Mouse (Mus musculus) mesoderm, embryonic 11.5 days (tissue): ENCODE results near the gene Tenm3.

Source experiments
- DNase-seq: peaks from one replicate; pipeline ENCODE4 v3.0.0-alpha.2; 2012; ENCODE audit warnings: low read depth, low spot score

Tenm3 gene

DNA sequence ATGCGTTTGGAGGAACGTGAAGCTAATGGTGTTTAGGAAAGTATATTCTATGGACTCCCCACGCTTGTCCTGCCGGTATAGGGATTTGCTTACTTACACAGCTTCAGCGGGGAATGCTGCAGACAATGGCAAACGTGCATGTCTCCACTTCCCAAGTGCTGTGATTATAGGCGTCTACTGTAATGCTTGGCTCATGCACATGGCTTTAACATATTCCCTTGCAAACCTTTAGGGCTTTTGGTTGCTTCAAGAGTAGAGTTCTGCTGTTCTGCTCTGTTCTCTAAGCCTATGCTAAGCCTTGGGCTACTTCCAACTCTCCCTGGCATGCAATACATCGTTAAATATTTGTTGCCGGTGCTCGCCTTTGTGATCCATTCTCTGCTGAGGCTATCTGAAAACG is 102.8 kb downstream of the Tenm3 start:
- no peak for DNase-seq

DNA sequence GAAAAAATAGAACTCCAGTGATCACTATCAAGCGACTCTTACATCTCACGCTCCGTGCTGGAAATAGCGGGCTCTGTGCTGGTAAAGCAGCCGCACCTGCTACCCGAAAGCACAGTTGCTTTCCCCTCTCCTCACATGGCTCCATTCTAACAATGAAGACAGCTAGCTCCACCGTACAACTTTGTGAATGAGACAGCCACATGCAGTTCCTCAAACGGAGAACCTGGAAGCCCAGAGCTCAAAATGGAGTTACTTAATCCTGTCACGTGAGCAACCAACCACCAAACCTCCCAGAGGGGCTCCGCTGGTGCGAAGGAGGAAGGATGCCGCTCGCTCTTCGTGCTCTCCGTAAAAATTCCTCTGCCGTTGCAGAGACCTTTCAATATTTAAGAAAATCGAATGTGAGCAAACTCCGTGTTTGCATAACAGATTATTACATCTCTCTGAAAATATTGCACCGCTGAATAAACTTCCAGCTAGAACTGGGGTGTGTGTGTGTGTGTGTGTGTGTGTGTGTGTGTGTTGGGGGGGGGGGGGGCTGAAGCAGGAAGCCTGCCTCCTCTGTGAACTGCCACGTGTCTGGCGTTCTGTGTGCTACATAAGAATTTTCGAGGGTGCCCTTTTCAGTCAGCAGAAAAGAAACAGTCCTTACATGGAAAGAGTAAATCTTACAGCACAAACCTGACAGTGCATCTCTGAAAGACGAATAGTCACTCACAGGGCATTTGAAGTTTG is 103.4 kb downstream of the Tenm3 start:
- no peak for DNase-seq

DNA sequence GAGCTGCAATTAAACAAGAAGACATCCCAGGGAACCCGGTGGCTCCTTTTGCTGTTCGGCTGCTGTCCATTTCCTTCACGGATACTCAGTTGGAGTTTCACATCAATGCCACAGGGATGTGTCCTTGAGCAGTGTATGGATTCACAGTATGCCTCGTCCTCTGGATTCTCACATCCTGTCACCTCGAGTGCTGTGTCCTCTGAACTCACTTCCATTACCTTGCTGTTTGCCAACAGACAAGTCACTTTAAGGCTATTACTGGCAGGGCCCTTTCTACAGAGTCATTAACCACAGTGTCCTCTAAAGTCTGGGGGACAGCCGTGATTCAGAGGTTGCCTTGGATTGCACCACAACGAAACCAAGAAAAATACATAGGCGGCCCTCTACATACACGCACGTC is 110.0 kb downstream of the Tenm3 start:
- DNase-seq: no peak

DNA sequence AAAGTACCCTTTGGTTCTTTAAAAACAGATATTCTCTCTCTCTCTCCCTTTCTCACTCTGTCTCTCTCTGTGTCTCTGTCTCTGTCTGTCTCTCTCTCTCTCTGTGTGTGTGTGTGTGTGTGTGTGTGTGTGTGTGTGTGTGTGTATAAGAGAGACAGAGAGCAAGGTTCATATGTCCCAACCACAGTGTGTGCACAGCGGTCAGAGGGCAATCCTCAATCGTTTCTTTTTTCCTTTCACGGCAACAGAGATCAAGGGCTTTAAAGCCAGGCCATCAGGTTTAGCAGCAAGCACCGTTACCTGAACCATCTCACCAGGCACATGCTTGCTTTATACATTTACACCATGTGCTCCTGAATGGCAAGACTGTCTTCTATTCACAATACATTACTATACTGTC is 110.7 kb downstream of the Tenm3 start:
- DNase-seq: no peak

DNA sequence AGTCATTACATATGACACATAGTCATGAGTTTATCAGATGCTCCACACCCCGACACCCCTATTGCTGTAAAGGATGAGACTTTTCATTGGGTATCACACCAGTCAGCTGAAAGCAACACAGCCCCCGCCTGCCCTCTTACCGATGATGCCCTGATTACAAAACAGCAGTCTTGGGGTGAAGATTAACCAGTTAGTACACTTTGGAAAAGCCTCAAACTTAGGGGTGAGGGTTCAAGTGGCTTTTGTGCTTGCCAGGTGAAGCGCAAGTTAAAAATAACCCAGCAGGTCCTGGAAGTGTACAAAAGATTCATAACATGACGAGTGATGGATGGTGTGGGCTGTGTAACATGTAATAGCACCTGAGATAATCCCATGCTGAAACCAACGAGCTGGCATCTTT is 113.0 kb downstream of the Tenm3 start:
- no peak for DNase-seq

DNA sequence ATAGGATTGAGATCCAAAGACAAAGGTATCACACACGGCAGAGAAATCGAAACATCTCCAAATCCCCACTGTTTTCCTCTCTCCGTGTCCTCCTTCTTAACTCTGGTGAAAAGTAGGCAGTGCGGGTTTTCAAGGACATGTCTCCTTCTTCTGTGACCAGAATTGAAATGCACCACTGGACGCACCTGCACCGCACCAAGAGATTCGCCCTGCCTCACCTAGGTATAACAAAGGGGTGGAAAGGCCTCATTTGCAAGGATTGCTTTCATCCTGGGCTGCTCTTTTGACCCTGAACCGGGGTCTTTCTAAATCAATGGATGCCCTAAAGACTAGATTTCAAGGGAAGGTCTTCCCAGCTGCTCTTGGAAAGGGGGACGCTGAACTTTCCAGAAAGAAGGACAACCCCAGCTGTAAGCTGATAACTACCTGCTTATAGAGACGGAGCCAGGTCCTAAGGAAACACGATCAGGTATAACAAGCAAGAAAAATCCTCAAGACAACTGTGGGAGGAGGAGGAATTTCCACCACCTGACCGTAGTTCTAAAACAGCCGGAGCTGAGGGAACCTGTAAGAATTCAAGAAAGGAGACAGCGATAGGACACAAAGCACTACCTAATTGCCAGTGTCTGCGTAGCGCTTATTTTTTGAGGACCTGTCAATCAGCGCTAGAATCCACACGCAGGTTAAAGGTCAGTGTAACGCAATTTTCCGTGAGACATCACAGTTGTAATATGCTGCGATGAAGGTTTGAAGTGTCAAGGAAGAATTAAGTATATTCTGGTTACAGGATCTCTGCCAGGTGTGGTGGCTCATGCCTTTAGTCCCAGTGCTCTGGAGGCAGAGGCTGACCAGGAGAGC is 114.7 kb downstream of the Tenm3 start:
- DNase-seq: no peak

DNA sequence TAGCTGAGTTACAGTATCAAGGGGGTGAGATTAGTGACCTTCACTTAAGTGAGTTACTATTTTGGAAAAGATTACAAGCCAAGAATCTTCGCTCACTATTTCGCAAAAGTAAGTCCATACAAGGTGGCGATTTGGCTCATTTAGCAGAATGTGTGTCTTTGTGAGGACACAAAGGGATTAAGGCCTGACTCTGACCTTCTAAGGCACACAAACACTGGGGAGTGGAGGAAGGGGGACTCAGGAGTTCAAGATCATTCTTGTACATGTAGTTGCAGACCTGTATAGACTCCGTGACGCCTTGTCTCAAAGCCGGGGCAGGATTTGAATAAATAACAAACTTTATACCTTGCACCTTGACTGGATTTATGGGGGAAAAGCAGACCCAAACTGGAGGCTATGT is 115.7 kb downstream of the Tenm3 start:
- no peak for DNase-seq

DNA sequence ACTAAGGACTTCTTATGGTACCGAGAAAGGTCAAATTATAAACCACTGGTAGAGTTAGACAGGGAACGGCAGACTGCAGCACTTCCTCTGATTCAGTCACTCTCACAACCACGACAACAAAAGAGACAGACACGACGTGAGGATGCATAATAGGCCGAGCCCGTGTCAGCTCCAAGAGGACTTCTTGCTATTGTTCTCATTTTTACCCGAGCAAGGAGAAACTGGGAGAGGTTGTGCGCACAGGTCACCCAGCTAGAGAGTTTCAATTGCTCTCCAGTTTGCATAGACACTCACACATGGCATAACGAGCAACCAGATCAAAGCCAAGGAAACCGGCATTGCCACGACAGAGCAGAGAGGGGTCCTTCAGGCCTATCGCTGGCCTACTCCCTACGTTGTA is 121.0 kb downstream of the Tenm3 start:
- no peak for DNase-seq

DNA sequence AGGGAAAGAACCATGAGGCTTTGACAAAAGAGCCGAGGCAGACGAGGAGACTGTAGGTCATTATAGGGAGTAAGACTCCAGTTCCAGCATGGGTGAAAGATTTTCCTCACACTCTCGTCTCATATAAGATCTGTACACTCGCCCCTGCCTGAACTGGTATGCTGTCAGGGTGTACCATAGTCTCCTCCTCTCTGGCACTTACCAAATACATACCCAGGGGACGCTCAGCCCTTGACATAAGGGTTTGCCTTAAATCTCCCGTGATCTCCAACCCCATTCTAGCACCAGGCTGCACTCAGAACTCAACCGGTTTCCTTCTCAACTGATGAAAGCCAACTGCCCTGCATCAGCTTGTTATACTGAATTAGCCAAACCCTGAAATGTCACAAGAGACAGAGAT is 121.4 kb downstream of the Tenm3 start:
- no peak for DNase-seq

DNA sequence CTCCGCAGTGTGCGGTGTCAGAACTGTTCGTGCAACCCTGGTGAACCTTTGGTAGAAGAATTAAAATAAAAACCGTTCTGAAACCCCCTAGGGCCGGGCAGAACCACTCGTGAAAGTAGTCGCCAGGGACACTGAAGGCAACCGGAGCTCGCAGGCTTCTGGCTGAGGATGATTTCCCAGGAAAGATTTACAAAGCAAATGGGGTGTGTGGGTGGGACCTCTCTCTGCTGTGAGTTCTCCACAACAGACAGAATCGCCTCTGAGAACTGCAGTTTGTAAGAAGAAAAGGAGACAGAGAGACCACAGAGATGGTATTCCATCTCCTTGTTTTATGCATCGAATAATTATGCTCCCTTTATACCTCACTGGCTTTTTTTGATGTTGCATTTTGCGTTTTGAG is 122.4 kb downstream of the Tenm3 start:
- no peak for DNase-seq

DNA sequence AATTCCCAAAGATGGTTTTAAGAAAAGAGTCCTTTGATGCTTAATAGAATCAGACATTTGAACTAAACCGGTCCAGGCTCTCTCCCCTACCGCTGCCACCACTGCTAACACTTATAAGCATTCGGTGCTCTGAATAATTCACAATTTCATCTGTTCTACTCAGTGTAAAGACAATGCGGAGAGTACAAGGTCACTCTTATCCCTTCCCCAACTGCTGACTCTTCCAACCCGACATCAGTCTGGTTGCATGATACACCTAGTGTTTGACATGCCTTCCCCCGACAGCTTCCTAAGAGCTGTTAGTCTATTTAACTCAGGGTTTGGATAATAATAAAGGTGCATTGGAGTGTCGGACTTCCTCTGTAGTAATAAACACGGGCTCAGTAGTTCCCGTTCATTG is 128.1 kb downstream of the Tenm3 start:
- DNase-seq: no peak

DNA sequence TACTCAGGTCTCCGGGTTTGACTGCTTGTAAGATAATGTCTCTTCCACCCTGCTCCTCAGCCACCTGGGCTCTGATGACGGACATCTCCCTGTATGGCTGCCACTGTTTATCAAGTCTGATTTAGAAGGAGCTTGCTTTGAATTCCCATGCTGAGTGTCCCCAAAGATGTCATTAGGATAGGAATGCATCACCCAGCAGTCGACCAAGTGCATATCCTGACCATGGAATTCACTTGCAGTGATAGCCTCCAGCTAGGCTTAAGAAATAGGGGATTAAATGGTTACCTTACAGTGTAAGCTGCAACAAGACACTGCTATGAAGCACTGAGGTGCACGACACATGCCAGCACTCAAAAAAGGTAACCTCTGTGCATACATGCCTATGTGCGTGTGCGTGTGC is 137.1 kb downstream of the Tenm3 start:
- no peak for DNase-seq

DNA sequence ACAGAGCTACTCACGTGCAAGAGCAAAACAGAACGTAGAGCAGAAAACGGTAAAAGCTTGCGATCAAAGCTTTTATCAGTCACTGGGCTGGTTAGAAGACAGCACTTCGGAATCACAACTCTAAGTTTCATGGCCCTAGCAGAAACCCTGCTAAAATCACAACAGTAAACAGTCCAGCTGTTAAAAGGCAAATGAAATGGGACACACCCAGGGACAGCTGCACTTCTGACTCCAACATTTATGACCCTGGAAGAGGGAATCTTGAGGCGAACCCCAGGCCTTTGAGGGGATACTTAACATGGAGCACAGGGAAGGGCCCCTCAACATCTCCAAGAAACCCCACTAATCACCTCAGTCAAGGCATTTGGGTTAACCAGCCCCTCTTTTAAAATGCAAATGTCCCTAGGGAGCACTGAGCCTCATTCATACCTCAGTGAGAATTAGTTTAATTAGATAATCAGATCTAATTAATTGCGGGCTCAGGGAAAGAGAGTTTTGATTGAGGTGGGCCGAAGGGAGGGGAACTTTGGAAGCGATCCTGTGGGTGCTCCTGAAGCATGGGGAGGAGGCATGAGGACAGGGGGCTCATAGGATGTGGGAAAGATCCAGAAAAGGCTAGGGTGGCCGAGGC is 138.8 kb downstream of the Tenm3 start:
- no peak for DNase-seq

DNA sequence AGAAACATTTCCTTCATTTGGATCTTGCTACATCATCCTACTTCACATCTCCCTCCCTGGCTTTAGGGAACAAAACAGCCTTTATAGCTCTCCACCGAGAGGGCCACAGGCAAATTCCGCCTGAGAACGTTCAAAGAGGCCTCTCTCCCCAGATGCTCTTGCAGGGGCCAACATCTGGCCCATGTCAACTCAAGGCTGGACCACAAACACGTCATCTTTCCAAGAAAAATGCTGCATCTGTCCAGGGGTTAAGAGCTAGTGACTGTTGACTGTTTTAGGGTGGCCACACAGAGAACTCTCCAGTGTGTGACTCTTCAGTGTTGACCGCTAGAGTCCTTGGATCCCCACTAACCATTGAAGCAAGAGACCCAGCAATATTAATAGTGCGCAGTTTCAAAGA is 139.3 kb downstream of the Tenm3 start:
- DNase-seq: no peak

DNA sequence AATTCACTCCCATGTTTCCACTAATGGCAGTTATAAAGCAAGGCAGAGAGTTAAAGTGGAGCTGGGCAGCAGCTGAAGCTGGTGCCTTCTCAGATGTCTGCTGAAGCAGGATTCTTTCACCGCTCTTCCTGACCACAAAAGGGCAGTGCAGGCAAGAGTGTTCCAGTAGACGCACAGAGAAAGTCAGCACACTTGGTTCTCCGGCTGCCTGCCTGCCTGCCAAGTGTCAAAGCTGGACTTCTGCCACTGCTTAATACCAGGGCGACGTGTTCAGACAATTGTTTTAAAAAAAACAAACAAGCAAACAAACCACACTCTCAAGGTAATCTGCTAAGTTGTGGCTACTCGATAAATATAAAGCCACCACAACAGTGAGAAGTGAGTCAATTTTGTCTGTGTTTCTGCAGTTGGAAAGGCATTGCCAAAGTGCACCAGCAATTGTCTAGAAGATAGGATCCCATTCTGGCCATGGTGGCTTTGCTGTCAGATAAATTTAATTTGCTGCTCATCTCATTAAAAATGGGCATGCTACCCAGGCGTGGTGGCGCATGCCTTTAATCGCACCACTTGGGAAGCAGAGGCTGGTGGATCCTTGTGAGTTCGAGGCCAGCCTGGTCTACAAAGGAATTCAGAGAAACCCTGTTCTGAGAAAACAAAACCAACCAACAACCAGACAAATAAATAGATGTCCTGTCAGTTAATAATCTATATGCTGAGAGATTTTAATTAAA is 152.9 kb downstream of the Tenm3 start:
- peak; percentile 30 for DNase-seq

DNA sequence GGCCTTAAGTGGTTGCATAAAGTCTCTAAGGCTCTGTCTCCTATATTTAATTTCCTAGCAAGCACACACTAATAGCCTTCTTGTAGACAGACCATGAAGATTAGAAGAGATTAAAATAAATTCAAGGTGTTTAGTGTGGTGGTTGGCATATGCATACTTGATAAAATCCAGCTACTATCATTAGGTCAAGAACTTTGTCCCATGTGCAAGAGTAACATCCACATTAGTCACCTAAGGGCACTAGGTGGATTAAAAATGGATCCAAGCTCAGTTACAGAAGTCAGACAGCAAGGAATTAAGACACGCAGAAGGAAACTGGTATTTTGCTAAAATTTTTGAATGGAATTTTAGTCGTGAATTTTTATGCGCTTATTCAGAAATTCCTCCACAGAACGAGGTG is 155.0 kb downstream of the Tenm3 start:
- DNase-seq: no peak

DNA sequence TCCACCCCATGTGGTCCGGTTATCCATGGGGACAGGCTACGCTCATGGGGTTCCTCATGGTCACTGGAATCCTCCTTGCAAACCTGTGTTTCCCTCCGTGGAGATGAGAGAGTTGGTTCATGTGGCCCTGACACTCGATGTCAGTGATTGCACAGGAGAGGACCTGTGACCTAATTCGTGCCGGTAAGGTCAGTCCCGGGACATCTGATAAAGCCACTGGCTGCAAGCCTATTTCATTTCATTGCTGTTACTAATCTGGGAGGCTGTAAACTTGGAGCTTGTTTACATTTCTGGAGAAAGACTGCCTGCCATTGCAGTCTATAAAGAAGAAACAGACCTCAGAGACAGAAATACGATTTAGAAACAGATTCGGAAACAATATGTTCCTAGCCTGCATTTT is 155.6 kb downstream of the Tenm3 start:
- no peak for DNase-seq

DNA sequence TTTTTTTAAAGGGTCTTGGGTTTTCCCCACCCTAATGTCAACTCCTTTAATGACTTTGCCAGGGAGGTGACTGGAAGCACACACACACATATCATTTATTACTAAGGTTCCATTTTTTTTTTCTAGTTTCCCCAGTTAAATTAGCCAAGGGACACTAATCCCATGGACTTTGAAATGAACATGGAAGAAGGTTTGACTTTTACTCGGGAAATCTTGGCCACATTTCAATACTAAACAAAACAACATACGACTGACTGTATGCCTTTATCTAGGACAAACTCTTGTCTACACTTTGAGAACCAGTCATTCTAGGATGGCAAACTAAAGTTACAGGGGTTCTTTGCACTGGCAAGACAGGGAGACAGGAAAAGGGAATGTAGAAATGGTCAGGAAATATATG is 170.3 kb downstream of the Tenm3 start:
- no peak for DNase-seq

DNA sequence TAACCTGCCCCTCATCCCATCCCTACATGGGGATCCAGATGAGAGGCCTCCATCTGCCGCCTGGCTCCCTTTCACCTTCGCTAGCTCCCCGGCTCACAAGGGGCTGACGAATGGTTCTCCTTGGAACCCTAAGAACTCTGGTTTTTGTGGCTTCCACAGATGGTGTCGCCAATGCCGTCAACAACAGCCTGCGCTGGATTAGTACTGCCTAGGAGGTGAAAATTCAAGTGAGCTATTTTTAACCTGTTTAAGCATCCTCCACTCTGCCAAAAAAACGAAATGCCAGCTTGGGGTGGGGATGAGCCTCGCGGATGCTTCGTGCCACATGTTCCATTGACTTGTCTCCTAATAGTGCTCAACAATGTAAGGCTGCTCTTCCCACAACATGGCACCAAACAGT is 171.3 kb downstream of the Tenm3 start:
- no peak for DNase-seq

DNA sequence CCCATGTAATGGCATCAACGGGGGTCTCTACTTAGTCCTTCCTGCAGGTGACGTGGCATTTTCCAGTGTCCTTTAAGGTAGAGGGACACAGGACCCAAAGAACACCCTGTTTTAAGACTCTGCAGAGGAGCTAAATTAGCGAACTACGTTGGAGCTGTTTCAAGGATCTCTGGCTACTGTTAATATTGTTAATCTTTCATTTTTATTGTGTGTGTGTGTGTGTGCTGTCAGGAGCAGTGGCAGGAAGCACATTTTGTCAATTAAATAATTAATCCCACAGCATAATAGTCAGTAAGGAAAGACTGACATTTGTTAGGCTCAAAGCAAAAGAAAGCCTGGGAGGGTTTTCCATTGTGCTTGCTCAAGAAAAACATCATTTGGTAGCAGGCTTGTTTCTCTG is 172.4 kb downstream of the Tenm3 start:
- DNase-seq: no peak

DNA sequence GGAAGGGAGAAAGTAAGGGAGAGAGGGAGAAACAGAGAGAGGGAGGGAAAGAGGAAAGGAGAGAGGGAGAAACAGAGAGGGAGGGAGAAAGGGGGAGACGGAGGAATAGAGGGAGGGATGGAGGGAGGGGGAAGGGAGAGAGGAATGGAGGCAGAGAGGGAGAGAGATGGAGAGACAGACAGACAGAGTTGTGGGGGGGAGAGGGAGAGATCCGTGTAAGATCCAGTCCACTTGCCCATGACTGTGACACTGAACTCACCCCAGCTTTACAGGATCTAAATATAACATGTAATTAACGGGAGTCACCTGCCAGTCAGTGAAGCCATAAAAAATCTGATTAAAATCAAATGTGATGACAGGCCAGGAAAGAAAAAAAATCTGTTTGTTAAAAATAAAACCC is 172.9 kb downstream of the Tenm3 start:
- no peak for DNase-seq

DNA sequence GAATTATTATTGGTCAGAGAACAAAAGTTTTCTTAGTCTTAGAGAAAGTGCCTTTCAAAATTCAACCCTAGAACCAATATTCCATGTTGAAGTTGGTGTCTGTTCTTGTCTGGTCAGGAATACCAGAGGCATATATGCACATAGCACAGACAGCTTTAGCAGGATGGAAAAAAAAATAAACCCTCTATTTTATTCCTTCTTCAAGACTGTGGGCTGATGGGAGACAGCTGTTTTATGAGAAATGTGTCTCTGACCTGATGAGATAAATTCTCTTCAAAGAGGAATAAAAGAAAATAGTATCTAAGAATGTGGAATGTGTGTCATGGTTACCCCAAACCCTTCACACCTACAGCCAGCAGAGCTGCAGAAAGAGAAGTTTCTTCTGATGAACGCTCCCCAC is 173.4 kb downstream of the Tenm3 start:
- DNase-seq: no peak
